Mouse (Mus musculus) G1E (cell line): ENCODE measurements around the gene Polr2e. TPM values are rescaled to one million over a fixed set of nuclear protein-coding genes. Genes with fewer than 3 reads are reported as not detected.

Experiments used
- ATAC-seq: 2 replicates; pipeline ENCODE4 v1.8.0; 2016; ENCODE audit warnings: mild to moderate bottlenecking; ENCODE audit not compliant: insufficient number of reproducible peaks, poor library complexity, low FRiP score, severe bottlenecking; ENCODE audit errors: extremely low read depth
- DNase-seq: peaks from one replicate; pipeline ENCODE4 v3.0.0; 2012; ENCODE audit warnings: low spot score
- H3K27me3 ChIP-seq: 2 replicates; pipeline ENCODE4 v1.6.1; 2012; ENCODE audit warnings: mild to moderate bottlenecking, low read length, inconsistent platforms; ENCODE audit not compliant: insufficient read depth
- H3K36me3 ChIP-seq: replicated peaks from 2 replicates; pipeline ENCODE3; 2012; ENCODE audit warnings: mild to moderate bottlenecking, inconsistent platforms
- H3K4me1 ChIP-seq: 2 replicates; pipeline ENCODE4 v1.6.1; 2012; ENCODE audit warnings: low read depth, low read length, inconsistent platforms, mixed read lengths; ENCODE audit not compliant: insufficient read depth
- H3K4me3 ChIP-seq: 2 replicates; pipeline ENCODE4 v1.5.1; 2012; ENCODE audit warnings: low read depth, mild to moderate bottlenecking, inconsistent platforms, low read length, moderate library complexity, mixed read lengths
- H3K9me3 ChIP-seq: replicated peaks from 2 replicates; pipeline ENCODE4 v1.6.1; 2012; ENCODE audit warnings: inconsistent platforms
- CTCF ChIP-seq: IDR thresholded peaks from 2 replicates; pipeline ENCODE4 v1.5.1; 2012; ENCODE audit warnings: low read depth, low read length, inconsistent platforms, mixed read lengths
- GATA1 ChIP-seq: IDR thresholded peaks from 2 replicates; pipeline ENCODE4 v1.6.1; 2012; ENCODE audit warnings: borderline replicate concordance, low read length, inconsistent platforms, mixed read lengths
- GATA2 ChIP-seq: IDR thresholded peaks from 2 replicates; pipeline ENCODE4 v1.6.1; 2012; ENCODE audit warnings: low read depth, low read length, inconsistent platforms, borderline replicate concordance
- POLR2AphosphoS5 ChIP-seq: IDR thresholded peaks from 2 replicates; pipeline ENCODE4 v1.6.1; 2012; ENCODE audit warnings: low read depth, low read length, inconsistent platforms; ENCODE audit not compliant: insufficient replicate concordance
- TAL1 ChIP-seq: conservative IDR thresholded peaks from 2 replicates; pipeline ENCODE4 v1.6.1; 2012; ENCODE audit warnings: low read depth, low read length, inconsistent platforms, mixed read lengths
- polyA plus RNA-seq: library from polyadenylated mRNA; stranded (reverse); fragments of >175 nt; gene quantifications from 2 replicates; pipeline ENCODE4 v1.2.3, GENCODE M21; 2012
- total RNA-seq, 2 experiments: library from RNA; stranded (forward) in 1 of 2; stranded (reverse) in 1 of 2; fragments of 200-1000 nt in 1 of 2; fragments of >200 nt in 1 of 2; fragmentation: Nextera tagmentation in 1 of 2; gene quantifications; 2 replicates each; pipeline ENCODE4 v1.2.3; 2014 to 2017

The Polr2e gene
- total and polyA plus RNA-seq, 3 experiments = 54.6 to 206 (median 90.2) TPM

GRCm38 (mm10) chr10:79995636-79996035 lies 44.0 kb downstream of the Polr2e start:
- H3K4me1 ChIP-seq = peaks cover 61% of the 10 kb centered on the region
- TF ChIP-seq CTCF (no peak), TAL1 (no peak), GATA1 (no peak)
- ATAC-seq (no peak), DNase-seq (no peak)
- peak overlapping the region; percentile 74; the same call in 1 of the 2 replicates for H3K4me3 ChIP-seq
- peaks cover 55% of the 10 kb centered on the region for H3K36me3 ChIP-seq
- peaks cover 12% of the 10 kb centered on the region for H3K9me3 ChIP-seq
- H3K27me3 ChIP-seq = no peaks in the 10 kb centered on the region

DNA sequence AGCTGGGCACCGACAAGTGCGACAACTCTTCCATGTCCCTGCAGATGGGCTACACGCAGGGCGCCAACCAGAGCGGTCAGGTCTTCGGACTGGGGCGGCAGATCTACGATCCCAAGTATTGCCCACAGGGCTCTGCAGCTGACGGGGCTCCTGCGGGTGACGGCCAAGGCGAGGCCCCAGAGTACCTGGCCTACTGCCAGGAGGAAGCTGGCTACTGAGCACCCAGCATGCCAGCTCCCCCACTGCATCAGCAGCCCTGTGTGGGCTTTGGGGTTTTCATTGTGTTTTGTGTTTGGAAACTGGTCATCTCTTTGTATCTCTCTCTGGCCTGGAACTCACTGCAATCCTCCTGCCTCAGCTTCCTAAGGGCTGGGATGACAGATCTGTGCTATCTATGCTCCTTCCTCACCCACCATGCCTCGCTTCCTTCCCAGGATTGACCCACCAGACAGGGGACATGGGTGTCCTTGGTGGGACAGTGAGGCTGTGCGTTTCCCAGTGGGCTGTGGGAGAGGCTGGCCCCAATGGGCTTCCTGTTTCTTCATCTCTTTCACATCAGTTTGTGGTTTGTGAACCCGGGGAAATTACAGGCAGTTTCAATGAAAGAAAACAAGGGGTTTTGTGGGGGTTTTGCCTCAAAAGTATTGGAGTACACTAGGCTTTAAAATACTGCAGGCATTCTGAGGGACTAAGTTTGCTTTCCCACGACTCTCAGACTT lies 45.0 kb downstream of the Polr2e start:
- Histone ChIP-seq H3K9me3 (peaks cover 12% of the 10 kb centered on the region), H3K36me3 (peaks cover 44% of the 10 kb centered on the region), H3K27me3 (peaks cover 4% of the 10 kb centered on the region; the same call in 1 of the 2 replicates), H3K4me1 (peaks cover 60% of the 10 kb centered on the region), H3K4me3 (peak overlapping the region; percentile 36; the same call in 1 of the 2 replicates)
- TF ChIP-seq POLR2AphosphoS5 = no peak
- no peak for TF ChIP-seq GATA1
- TF ChIP-seq GATA2 = no peak
- DNase-seq (no peak), ATAC-seq (no peak)

GRCm38 (mm10) chr10:79991548-79991947 lies 48.0 kb downstream of the Polr2e start:
- ATAC-seq (no peak), DNase-seq (no peak)
- TF ChIP-seq GATA1 (no peak), POLR2AphosphoS5 (no peak)
- H3K4me1 ChIP-seq = peaks cover 69% of the 10 kb centered on the region
- peaks cover 24% of the 10 kb centered on the region for H3K36me3 ChIP-seq
- H3K9me3 ChIP-seq = peaks cover 12% of the 10 kb centered on the region
- H3K27me3 ChIP-seq = peaks cover 11% of the 10 kb centered on the region; the same call in 1 of the 2 replicates
- H3K4me3 ChIP-seq = no peak overlapping the region

DNA sequence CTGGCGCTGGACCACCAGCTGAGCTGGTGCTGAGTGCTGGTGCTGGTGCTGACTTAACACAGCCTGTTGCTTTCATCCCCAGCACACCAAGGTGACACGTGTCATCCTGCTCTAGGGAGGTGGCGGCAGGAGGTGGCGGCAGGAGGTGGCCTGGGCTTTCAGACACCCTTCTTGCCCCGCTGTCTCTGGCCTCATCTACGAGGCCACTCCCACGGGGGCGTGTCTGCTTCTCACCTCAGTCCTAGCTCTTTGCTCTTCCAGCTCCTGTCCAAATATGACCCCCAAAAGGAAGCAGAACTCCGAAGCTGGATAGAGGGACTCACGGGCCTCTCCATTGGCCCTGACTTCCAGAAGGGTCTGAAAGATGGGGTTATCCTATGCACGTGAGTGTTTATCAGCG lies 48.5 kb downstream of the Polr2e start:
- no peak overlapping the region for H3K4me3 ChIP-seq
- H3K36me3 ChIP-seq = peaks cover 24% of the 10 kb centered on the region
- peaks cover 12% of the 10 kb centered on the region for H3K9me3 ChIP-seq
- DNase-seq (no peak), ATAC-seq (no peak)
- no peak for TF ChIP-seq GATA2
- no peak for TF ChIP-seq GATA1
- TF ChIP-seq POLR2AphosphoS5 = no peak
- TF ChIP-seq CTCF = no peak
- TF ChIP-seq TAL1 = no peak
- H3K4me1 ChIP-seq = peaks cover 73% of the 10 kb centered on the region
- peaks cover 11% of the 10 kb centered on the region; the same call in 1 of the 2 replicates for H3K27me3 ChIP-seq

DNA sequence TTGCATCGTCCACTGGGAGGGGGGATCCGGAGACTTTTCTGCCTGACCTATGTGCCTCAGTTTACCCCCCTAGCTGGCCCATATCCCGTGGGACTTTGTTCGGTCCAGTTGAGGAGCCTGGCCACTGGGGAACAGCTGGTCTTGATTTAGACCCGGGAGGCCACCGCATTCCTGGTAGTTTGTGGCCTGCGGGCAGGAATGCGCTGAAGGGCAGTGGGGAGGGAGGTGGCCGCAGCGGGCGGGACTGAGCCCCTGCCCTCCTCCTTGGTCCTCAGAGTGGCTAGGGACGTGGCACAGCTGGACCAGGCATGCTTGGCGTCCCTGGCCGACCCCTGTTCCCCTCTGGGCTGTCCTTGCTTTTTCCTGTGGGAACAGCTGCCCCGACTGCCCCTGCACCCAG lies 49.7 kb downstream of the Polr2e start:
- H3K27me3 ChIP-seq = peaks cover 11% of the 10 kb centered on the region; the same call in 1 of the 2 replicates
- no peak for DNase-seq
- H3K4me1 ChIP-seq = peaks cover 68% of the 10 kb centered on the region
- H3K36me3 ChIP-seq = peaks cover 24% of the 10 kb centered on the region
- H3K4me3 ChIP-seq = no peak overlapping the region
- ATAC-seq = no peak
- TF ChIP-seq GATA2 (no peak), TAL1 (no peak), CTCF (no peak), POLR2AphosphoS5 (no peak), GATA1 (no peak)
- peaks cover 12% of the 10 kb centered on the region for H3K9me3 ChIP-seq

- Histone ChIP-seq H3K9me3 (peaks cover 12% of the 10 kb centered on the region), H3K36me3 (peaks cover 22% of the 10 kb centered on the region), H3K27me3 (peaks cover 11% of the 10 kb centered on the region; the same call in 1 of the 2 replicates), H3K4me3 (peak overlapping the region; percentile 73; the same call in 1 of the 2 replicates), H3K4me1 (peaks cover 66% of the 10 kb centered on the region)
- ATAC-seq (no peak), DNase-seq (no peak)
- no peak for TF ChIP-seq CTCF
- TF ChIP-seq POLR2AphosphoS5 = no peak
- TF ChIP-seq TAL1 = no peak
- no peak for TF ChIP-seq GATA1
- no peak for TF ChIP-seq GATA2
These were observed 50.3 kb downstream of the Polr2e start for GRCm38 (mm10) chr10:79989272-79989786.
